Mouse (Mus musculus): ENCODE data around the gene Spon1. TPM values are rescaled to one million over a fixed set of nuclear protein-coding genes. Genes with fewer than 3 reads are reported as not detected.

Gene Spon1
- polyA plus RNA-seq, 1 experiment: 0.65 TPM

DNA sequence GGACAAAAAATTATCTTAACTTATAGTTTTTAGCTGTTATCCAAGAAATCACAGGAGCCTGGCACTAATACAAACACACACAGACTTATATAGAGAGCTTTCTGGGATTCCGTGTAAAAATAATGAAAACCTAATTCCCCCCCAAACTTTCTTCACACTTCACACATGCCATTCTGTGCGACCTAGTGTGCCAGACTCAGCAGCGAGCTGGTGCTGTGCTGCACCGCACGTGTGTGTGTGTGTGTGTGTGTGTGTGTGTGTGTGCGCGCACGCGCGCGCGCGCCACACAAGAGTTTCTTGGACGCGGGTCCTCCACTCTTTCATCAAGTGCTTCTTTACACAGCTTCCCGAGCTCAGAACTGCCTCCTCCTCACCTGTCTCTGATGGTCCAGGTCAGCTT lies 292.4 kb downstream of the Spon1 start:
- TF ChIP-seq CTCF (IDR thresholded peaks at IDR 0.05; ENCODE audit: control insufficient read depth, insufficient read depth, low read length) (no peak), POLR2A (IDR thresholded peaks at IDR 0.05; ENCODE audit: borderline replicate concordance, control insufficient read depth, low read depth, low read length) (no peak)
- Histone ChIP-seq H3K27ac (ENCODE audit: control insufficient read depth, insufficient read depth, low read depth, low read length, poor library complexity) (no peak overlapping the region), H3K4me1 (ENCODE audit: control insufficient read depth, insufficient read depth, low read length) (no peaks in the 10 kb centered on the region), H3K4me3 (replicated peaks; ENCODE audit: control insufficient read depth, low read depth, low read length) (no peak overlapping the region)
- WGBS: 91% methylated on average over 16 of the region's 16 CpGs

DNA sequence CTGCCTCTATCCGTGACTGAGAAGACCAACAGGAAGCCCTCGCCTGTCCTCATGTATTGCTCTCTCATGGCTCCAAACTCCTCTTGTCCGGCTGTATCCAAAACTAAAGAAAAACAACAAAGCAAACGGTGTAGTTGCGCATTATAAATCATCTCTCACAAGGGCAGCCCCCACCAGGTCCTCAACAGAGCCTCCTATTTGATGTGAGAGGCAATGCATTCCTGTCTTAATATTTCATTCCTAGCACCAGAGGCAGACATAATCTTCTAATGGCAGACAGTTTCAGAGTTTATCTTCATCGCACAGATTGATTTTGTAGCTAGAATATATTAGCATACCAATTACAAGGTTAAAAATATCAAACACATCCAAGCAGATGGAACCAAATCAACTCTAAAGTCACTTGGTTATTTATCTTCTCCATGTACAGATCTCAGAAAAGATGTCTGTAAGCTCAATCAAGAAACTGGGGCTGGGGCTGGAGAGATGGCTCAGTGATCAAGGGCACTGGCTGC lies 293.2 kb downstream of the Spon1 start:
- Histone ChIP-seq H3K4me1 (ENCODE audit: control insufficient read depth, insufficient read depth, low read length) (no peaks in the 10 kb centered on the region), H3K27ac (ENCODE audit: control insufficient read depth, insufficient read depth, low read depth, low read length, poor library complexity) (no peak overlapping the region), H3K4me3 (replicated peaks; ENCODE audit: control insufficient read depth, low read depth, low read length) (no peak overlapping the region)
- WGBS: 87% methylated on average over 6 of the region's 6 CpGs
- no peak for TF ChIP-seq CTCF (IDR thresholded peaks at IDR 0.05; ENCODE audit: control insufficient read depth, insufficient read depth, low read length)
- no peak for TF ChIP-seq POLR2A (IDR thresholded peaks at IDR 0.05; ENCODE audit: borderline replicate concordance, control insufficient read depth, low read depth, low read length)

DNA sequence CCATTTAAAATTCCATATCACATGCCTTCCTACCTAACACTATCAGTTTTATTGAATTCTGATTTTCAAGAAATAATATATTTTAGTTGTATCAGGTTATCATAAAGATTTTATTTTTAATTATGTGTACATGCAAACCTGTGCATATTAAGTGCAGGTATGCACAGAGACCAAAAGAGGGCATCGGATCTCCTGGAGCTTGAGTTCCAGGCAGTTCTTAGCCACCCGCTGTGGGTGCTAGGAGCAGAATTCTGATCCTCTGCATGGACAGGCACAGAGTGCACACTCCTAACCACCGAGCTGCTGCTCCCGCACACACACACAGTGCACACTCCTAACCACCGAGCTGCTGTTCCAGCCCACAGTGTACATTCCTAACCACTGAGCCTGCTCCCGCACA lies 294.6 kb downstream of the Spon1 start:
- 80% methylated on average over 6 of the region's 6 CpGs for WGBS
- H3K4me1 ChIP-seq (ENCODE audit: control insufficient read depth, insufficient read depth, low read length): no peaks in the 10 kb centered on the region
- no peak overlapping the region for H3K27ac ChIP-seq (ENCODE audit: control insufficient read depth, insufficient read depth, low read depth, low read length, poor library complexity)
- no peak for TF ChIP-seq POLR2A (IDR thresholded peaks at IDR 0.05; ENCODE audit: borderline replicate concordance, control insufficient read depth, low read depth, low read length)
- TF ChIP-seq CTCF (IDR thresholded peaks at IDR 0.05; ENCODE audit: control insufficient read depth, insufficient read depth, low read length): no peak
- H3K4me3 ChIP-seq (replicated peaks; ENCODE audit: control insufficient read depth, low read depth, low read length): no peak overlapping the region

DNA sequence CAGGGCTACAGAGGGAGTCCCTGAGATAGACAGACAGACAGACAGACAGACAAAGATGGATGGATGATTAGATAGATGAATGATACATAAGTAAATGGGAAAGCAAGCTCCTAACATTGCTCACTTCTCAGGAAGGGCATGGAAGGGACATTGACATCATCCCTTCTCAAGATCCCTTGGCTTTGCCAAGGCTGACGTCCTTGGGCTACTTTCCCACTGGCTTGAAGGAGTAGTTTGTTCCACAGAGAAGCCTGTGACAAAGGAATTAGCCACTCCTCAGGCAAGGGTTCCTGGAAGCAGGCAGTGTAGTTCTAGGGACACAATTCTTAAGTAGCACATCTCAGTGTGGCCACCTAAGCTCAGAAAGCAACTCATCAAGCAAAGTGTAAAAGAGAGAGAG lies 296.7 kb downstream of the Spon1 start:
- TF ChIP-seq POLR2A (IDR thresholded peaks at IDR 0.05; ENCODE audit: borderline replicate concordance, control insufficient read depth, low read depth, low read length) (no peak), CTCF (IDR thresholded peaks at IDR 0.05; ENCODE audit: control insufficient read depth, insufficient read depth, low read length) (no peak)
- WGBS: 70% methylated on average over 1 of the region's 1 CpGs
- Histone ChIP-seq H3K4me1 (ENCODE audit: control insufficient read depth, insufficient read depth, low read length) (peaks cover 2% of the 10 kb centered on the region), H3K27ac (ENCODE audit: control insufficient read depth, insufficient read depth, low read depth, low read length, poor library complexity) (no peak overlapping the region), H3K4me3 (replicated peaks; ENCODE audit: control insufficient read depth, low read depth, low read length) (no peak overlapping the region)

DNA sequence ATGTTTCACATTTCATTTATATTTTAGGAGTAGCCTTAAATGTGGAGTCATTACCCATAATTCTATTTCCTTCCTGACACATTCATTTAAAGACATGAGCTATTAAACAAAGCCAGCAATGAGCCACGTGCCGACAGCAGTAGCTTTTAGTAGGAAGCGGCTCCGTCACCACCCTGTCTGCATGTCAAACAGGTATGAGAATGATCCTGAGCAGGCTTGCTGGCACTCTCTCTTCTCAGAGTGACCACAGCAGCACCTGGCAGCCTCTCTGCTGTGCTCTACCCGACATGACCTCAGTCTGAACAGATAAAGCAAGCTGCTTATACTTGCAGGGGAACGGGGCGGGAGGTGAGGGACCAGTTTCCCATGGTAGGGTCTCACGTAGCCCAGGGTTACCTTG lies 297.7 kb downstream of the Spon1 start:
- Histone ChIP-seq H3K27ac (ENCODE audit: control insufficient read depth, insufficient read depth, low read depth, low read length, poor library complexity) (no peak overlapping the region), H3K4me1 (ENCODE audit: control insufficient read depth, insufficient read depth, low read length) (peaks cover 2% of the 10 kb centered on the region), H3K4me3 (replicated peaks; ENCODE audit: control insufficient read depth, low read depth, low read length) (no peak overlapping the region)
- 60% methylated on average over 8 of the region's 8 CpGs for WGBS
- TF ChIP-seq POLR2A (IDR thresholded peaks at IDR 0.05; ENCODE audit: borderline replicate concordance, control insufficient read depth, low read depth, low read length): no peak
- no peak for TF ChIP-seq CTCF (IDR thresholded peaks at IDR 0.05; ENCODE audit: control insufficient read depth, insufficient read depth, low read length)

DNA sequence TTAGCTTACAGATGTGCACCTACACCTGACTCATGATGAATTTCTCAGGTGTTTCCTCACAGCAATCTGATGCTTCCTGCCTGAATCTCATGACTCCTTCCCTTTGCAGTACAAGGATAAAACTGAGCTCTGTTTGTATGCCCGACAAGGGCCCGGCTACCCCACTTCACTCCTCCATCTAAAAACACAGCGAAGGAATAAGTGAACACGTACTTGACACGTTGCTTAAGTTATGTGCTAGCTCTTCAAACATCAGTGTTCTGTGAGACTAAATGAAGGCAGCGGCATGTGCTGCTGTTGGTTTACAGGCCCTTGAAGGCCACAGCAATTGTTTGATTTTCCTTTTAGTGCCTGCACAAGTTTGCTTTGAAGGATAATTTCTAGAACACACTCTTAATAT lies 298.2 kb downstream of the Spon1 start:
- WGBS: 79% methylated on average over 6 of the region's 6 CpGs
- TF ChIP-seq CTCF (IDR thresholded peaks at IDR 0.05; ENCODE audit: control insufficient read depth, insufficient read depth, low read length): no peak
- no peak for TF ChIP-seq POLR2A (IDR thresholded peaks at IDR 0.05; ENCODE audit: borderline replicate concordance, control insufficient read depth, low read depth, low read length)
- Histone ChIP-seq H3K4me3 (replicated peaks; ENCODE audit: control insufficient read depth, low read depth, low read length) (no peak overlapping the region), H3K27ac (ENCODE audit: control insufficient read depth, insufficient read depth, low read depth, low read length, poor library complexity) (no peak overlapping the region), H3K4me1 (ENCODE audit: control insufficient read depth, insufficient read depth, low read length) (peaks cover 2% of the 10 kb centered on the region)

DNA sequence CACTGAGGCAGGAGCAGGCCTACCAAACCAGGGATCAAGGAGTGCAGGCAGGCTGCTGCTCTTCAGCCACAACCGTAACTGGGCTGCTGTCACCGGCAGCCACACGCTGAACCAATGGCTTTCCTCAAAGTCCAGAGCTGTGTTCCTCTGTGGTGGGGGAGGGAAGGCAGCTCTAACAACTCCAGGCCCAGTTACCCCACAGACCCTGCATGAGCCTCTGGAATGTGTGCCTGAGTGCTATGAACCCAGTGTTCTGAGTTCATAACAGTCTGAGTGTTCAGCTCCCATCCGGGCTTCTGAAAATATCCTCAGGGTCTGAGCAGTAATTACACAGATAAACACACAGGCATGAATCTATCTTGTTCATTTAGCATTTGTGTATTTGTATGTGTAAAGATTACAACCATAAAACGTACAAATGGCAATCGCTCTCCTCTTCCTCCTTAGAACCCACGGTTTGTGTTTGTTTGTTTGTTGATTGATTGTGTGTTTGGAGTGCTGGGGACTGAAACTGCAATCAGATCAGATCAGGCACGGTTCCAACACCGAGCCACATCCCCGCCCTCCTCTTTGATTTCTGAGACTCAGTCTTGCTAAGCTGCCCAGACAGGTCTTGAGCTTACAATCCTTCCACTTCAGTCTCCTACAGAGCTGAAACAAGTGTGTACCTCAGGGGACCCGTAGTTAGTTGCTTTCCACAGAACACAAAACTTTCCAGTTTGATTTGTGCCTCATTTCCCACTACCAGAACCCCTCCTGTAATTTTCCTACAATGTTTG lies 299.8 kb downstream of the Spon1 start:
- TF ChIP-seq CTCF (IDR thresholded peaks at IDR 0.05; ENCODE audit: control insufficient read depth, insufficient read depth, low read length): no peak
- no peak for TF ChIP-seq POLR2A (IDR thresholded peaks at IDR 0.05; ENCODE audit: borderline replicate concordance, control insufficient read depth, low read depth, low read length)
- Histone ChIP-seq H3K4me1 (ENCODE audit: control insufficient read depth, insufficient read depth, low read length) (peaks cover 3% of the 10 kb centered on the region), H3K27ac (ENCODE audit: control insufficient read depth, insufficient read depth, low read depth, low read length, poor library complexity) (no peak overlapping the region), H3K4me3 (replicated peaks; ENCODE audit: control insufficient read depth, low read depth, low read length) (no peak overlapping the region)
- 74% methylated on average over 11 of the region's 11 CpGs for WGBS

DNA sequence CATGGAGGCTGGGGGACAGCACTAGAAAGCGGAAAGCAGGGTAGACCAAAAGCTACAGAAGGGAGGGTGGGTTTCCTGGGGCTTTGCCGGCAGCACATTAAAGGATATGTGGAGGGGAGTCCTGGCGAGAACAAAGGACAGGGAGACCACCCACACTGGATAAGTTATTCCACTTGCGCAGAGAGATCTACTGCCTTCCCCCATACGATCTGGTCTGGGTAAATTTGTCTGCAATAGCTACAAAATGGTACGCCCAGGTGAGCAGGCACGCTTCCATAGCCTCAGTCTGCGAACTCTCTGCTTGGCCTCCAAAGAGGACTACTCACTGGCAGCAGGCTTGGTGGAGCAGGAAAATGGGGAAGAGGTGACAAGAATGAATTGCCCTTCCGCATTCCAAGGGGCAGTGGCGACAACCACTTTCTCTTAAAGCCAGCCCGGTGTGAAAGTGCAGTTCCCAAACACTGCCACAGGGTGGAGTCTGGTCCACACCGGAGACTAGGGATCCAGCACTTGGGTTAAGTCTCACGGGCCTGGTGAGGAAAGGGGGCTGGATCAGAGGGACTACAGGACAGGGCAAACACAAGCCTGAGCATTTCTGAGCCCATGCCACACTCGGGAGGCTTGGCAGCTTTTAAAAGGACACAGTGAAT lies 300.9 kb downstream of the Spon1 start:
- 18% methylated on average over 14 of the region's 14 CpGs for WGBS
- TF ChIP-seq CTCF (IDR thresholded peaks at IDR 0.05; ENCODE audit: control insufficient read depth, insufficient read depth, low read length) (peak; percentile 89), POLR2A (IDR thresholded peaks at IDR 0.05; ENCODE audit: borderline replicate concordance, control insufficient read depth, low read depth, low read length) (no peak)

More for the DNA sequence above, 300.9 kb downstream of the Spon1 start:
- Histone ChIP-seq H3K4me1 (ENCODE audit: control insufficient read depth, insufficient read depth, low read length) (peaks cover 3% of the 10 kb centered on the region), H3K4me3 (replicated peaks; ENCODE audit: control insufficient read depth, low read depth, low read length) (peak overlapping the region; percentile 26), H3K27ac (ENCODE audit: control insufficient read depth, insufficient read depth, low read depth, low read length, poor library complexity) (no peak overlapping the region)
